Mouse (Mus musculus) adrenal gland, adult 2 months (tissue): ENCODE results near the gene Nploc4. TPM values are rescaled to one million over a fixed set of nuclear protein-coding genes. Genes with fewer than 3 reads are reported as not detected.
"Not testable (repeated sequence)": the region's sequence is repeated elsewhere in the genome, so short reads cannot be mapped to it uniquely, and the experiment has no call there.

Experiments
- DNase-seq: peaks from one replicate; pipeline ENCODE4 v3.0.0; 2021
- polyA plus RNA-seq: library from polyadenylated mRNA; depleted of rRNA; stranded (reverse); fragments of >200 nt; gene quantifications from 2 replicates; pipeline ENCODE4 v1.2.3, GENCODE M21; 2012
- total RNA-seq, 2 experiments: library from RNA; stranded (reverse); gene quantifications; 2 replicates each; pipeline ENCODE4 v1.2.3; 2021

The Nploc4 gene
- total and polyA plus RNA-seq, 3 experiments = 76.6 to 132 (median 108) TPM

GRCm38 (mm10) chr11:120442765-120443280, 5.3 kb upstream of the Nploc4 start:
- no peak for DNase-seq

- no peak for DNase-seq
Measured at GRCm38 (mm10) chr11:120442344-120442743, 4.8 kb upstream of the Nploc4 start, which contains the start of gene Tspan10. Gene Tspan10, plus strand, starts transcription at chr11:120442644.

GRCm38 (mm10) chr11:120437857-120438385, 413 bp upstream of the Nploc4 start:
- no peak for DNase-seq

GRCm38 (mm10) chr11:120426727-120427126, 10.8 kb downstream of the Nploc4 start:
- no peak for DNase-seq

- peak; percentile 66 for DNase-seq
Measured at GRCm38 (mm10) chr11:120423569-120424295, 13.8 kb downstream of the Nploc4 start.

- DNase-seq = peak; percentile 47
Measured at GRCm38 (mm10) chr11:120422651-120423568, 14.6 kb downstream of the Nploc4 start.

- DNase-seq = peak; percentile 15
Measured at GRCm38 (mm10) chr11:120418592-120418991, 18.9 kb downstream of the Nploc4 start.

- no peak for DNase-seq
Measured at GRCm38 (mm10) chr11:120417852-120418251, 19.7 kb downstream of the Nploc4 start.

- DNase-seq = not testable (repeated sequence)
Measured at GRCm38 (mm10) chr11:120413621-120414020, 23.9 kb downstream of the Nploc4 start.

- no peak for DNase-seq
Measured at GRCm38 (mm10) chr11:120406445-120406844, 31.1 kb downstream of the Nploc4 start.

- no peak for DNase-seq
Measured at GRCm38 (mm10) chr11:120405867-120406266, 31.6 kb downstream of the Nploc4 start.

- DNase-seq = no peak
Measured at GRCm38 (mm10) chr11:120404814-120405213, 32.7 kb downstream of the Nploc4 start.

GRCm38 (mm10) chr11:120399319-120399718, 38.2 kb downstream of the Nploc4 start:
- no peak for DNase-seq

- DNase-seq = no peak
Measured at GRCm38 (mm10) chr11:120397602-120398001, 39.9 kb downstream of the Nploc4 start.

GRCm38 (mm10) chr11:120395661-120396060, 41.8 kb downstream of the Nploc4 start:
- DNase-seq = peak; percentile 57

GRCm38 (mm10) chr11:120388580-120388979, 48.9 kb downstream of the Nploc4 start:
- no peak for DNase-seq

- DNase-seq = peak; percentile 79
Measured at GRCm38 (mm10) chr11:120387157-120387556, 50.4 kb downstream of the Nploc4 start.

- DNase-seq = no peak
Measured at GRCm38 (mm10) chr11:120386632-120387031, 50.9 kb downstream of the Nploc4 start.

GRCm38 (mm10) chr11:120382509-120382908, 55.0 kb downstream of the Nploc4 start:
- no peak for DNase-seq

- DNase-seq = no peak
Measured at GRCm38 (mm10) chr11:120381157-120381556, 56.4 kb downstream of the Nploc4 start.

GRCm38 (mm10) chr11:120380271-120380670, 57.2 kb downstream of the Nploc4 start:
- DNase-seq = no peak
